Mouse (Mus musculus): Measurements from ENCODE around the gene Acot7. TPM values are rescaled to one million over a fixed set of nuclear protein-coding genes. Genes with fewer than 3 reads are reported as not detected.
A peak's percentile ranks its signal among the peaks of the same experiment; 100 is the strongest.

The Acot7 gene
- polyA plus RNA-seq, 1 experiment from 2014 or later, result 58.4 TPM

DNA sequence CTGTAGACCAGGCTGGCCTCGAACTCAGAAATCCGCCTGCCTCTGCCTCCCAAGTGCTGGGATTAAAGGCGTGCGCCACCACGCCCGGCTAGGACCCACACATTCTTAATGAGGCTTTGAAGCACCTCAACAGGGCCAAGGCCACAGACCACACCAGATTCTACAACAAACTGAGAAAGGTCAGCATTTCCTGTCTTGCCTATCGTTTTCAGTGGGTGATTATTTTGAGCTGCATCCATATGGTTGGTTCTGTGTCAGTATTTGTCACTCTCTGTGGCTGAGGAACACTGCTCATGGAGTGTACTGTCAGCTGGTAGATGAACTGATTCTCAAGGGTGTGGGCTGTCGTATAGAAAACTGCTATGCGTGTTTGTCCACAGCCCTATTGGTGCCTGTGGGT lies 18.3 kb downstream of the Acot7 start:
- no peak overlapping the region for H3K9ac ChIP-seq
- peaks cover 19% of the 10 kb centered on the region for H3K4me1 ChIP-seq (replicated peaks)
- H3K4me3 ChIP-seq, result no peak overlapping the region
- no peak overlapping the region for H3K4me2 ChIP-seq
- no peaks in the 10 kb centered on the region for H3K36me3 ChIP-seq
- no peaks in the 10 kb centered on the region for H3K27me3 ChIP-seq
- H3K9me3 ChIP-seq (replicated peaks), result no peaks in the 10 kb centered on the region
- H3K27ac ChIP-seq, result no peak overlapping the region
- no peak for ATAC-seq (replicated peaks; ENCODE audit: insufficient number of reproducible peaks, insufficient read depth, low FRiP score, low read depth)
- 84% methylated on average over 9 of the region's 9 CpGs for WGBS

- H3K27me3 ChIP-seq, result no peaks in the 10 kb centered on the region
- no peaks in the 10 kb centered on the region for H3K9me3 ChIP-seq (replicated peaks)
- 63% methylated on average over 5 of the region's 5 CpGs for WGBS
- ATAC-seq (replicated peaks; ENCODE audit: insufficient number of reproducible peaks, insufficient read depth, low FRiP score, low read depth), result no peak
- no peak overlapping the region for H3K4me2 ChIP-seq
- H3K4me1 ChIP-seq (replicated peaks), result peaks cover 32% of the 10 kb centered on the region
- H3K4me3 ChIP-seq, result no peak overlapping the region
- no peaks in the 10 kb centered on the region for H3K36me3 ChIP-seq
- no peak overlapping the region for H3K27ac ChIP-seq
- no peak overlapping the region for H3K9ac ChIP-seq
These were observed 19.6 kb downstream of the Acot7 start for GRCm38 (mm10) chr4:152197545-152197944.

- H3K9ac ChIP-seq, result no peak overlapping the region
- ATAC-seq (replicated peaks; ENCODE audit: insufficient number of reproducible peaks, insufficient read depth, low FRiP score, low read depth), result no peak
- H3K27me3 ChIP-seq, result no peaks in the 10 kb centered on the region
- no peak overlapping the region for H3K4me3 ChIP-seq
- H3K36me3 ChIP-seq, result no peaks in the 10 kb centered on the region
- no peak overlapping the region for H3K27ac ChIP-seq
- 56% methylated on average over 1 of the region's 1 CpGs for WGBS
- no peaks in the 10 kb centered on the region for H3K9me3 ChIP-seq (replicated peaks)
- H3K4me2 ChIP-seq, result no peak overlapping the region
- peaks cover 45% of the 10 kb centered on the region for H3K4me1 ChIP-seq (replicated peaks)
These were observed 21.7 kb downstream of the Acot7 start for GRCm38 (mm10) chr4:152199617-152200016.

DNA sequence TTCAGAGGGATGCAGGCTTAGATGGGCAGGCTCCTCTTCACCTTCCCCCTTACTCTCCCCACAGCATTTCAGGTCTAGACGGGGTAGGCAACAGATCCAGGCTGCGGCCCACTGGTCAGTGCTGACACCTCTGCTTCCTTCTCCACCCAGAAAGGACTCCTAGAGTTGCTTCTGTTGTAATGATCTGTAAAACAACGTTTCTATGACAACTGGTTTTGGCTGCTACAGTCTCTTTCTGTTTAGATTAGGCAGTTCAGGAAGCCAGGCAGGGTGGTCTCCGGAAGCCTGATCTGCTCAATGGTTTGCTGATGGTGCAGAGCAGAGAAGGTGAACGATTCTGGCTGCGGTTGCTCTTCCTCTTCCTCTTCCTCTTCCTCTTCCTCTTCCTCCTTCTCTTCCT lies 23.6 kb downstream of the Acot7 start:
- H3K27me3 ChIP-seq, result no peaks in the 10 kb centered on the region
- H3K9me3 ChIP-seq (replicated peaks), result no peaks in the 10 kb centered on the region
- ATAC-seq (replicated peaks; ENCODE audit: insufficient number of reproducible peaks, insufficient read depth, low FRiP score, low read depth), result peak; percentile 29; the same call in 1 of the 2 replicates
- no peak overlapping the region for H3K4me2 ChIP-seq
- H3K9ac ChIP-seq, result no peak overlapping the region
- 45% methylated on average over 6 of the region's 6 CpGs for WGBS
- H3K4me1 ChIP-seq (replicated peaks), result peaks cover 53% of the 10 kb centered on the region
- H3K27ac ChIP-seq, result 0 out of 2 replicates have a peak overlapping the region, but pooled peaks have one; percentile 24
- no peaks in the 10 kb centered on the region for H3K36me3 ChIP-seq
- H3K4me3 ChIP-seq, result no peak overlapping the region

DNA sequence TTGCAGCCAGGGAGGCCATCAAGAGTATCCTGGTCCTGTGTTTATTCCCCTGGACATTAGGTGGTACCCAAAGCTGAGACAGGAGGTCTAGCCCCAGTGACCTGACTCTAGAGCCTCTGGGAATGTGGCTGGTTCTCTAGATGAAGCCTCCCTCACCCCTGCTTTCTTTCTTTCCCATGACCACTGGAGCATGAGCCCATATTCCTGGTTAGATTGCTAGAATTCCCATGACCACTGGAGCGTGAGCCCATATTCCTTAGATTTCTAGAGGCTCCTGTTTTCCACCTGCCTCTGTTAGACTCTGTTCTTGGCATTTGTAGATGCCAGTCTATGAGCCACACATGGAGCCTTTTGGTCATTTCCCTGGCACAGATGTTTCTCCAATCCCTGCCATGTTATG lies 24.5 kb downstream of the Acot7 start:
- Histone ChIP-seq H3K4me2 (no peak overlapping the region), H3K4me1 (replicated peaks) (peaks cover 56% of the 10 kb centered on the region), H3K27me3 (no peaks in the 10 kb centered on the region), H3K4me3 (no peak overlapping the region), H3K9ac (no peak overlapping the region), H3K27ac (0 out of 2 replicates have a peak overlapping the region, but pooled peaks have one; percentile 13), H3K36me3 (no peaks in the 10 kb centered on the region), H3K9me3 (replicated peaks) (no peaks in the 10 kb centered on the region)
- ATAC-seq (replicated peaks; ENCODE audit: insufficient number of reproducible peaks, insufficient read depth, low FRiP score, low read depth), result no peak
- 87% methylated on average over 1 of the region's 1 CpGs for WGBS

- Histone ChIP-seq H3K4me1 (replicated peaks) (peaks cover 56% of the 10 kb centered on the region), H3K36me3 (no peaks in the 10 kb centered on the region), H3K27ac (0 out of 2 replicates have a peak overlapping the region, but pooled peaks have one; percentile 13), H3K4me2 (no peak overlapping the region), H3K4me3 (no peak overlapping the region), H3K27me3 (no peaks in the 10 kb centered on the region), H3K9ac (no peak overlapping the region), H3K9me3 (replicated peaks) (no peaks in the 10 kb centered on the region)
- peak; percentile 33; the same call in 1 of the 2 replicates for ATAC-seq (replicated peaks; ENCODE audit: insufficient number of reproducible peaks, insufficient read depth, low FRiP score, low read depth)
- 47% methylated on average over 3 of the region's 3 CpGs for WGBS
These were observed 25.0 kb downstream of the Acot7 start for GRCm38 (mm10) chr4:152202905-152203304.

- no peak for ATAC-seq (replicated peaks; ENCODE audit: insufficient number of reproducible peaks, insufficient read depth, low FRiP score, low read depth)
- no peak overlapping the region for H3K4me3 ChIP-seq
- WGBS, result 62% methylated on average over 6 of the region's 6 CpGs
- no peak overlapping the region for H3K4me2 ChIP-seq
- no peaks in the 10 kb centered on the region for H3K27me3 ChIP-seq
- peaks cover 60% of the 10 kb centered on the region for H3K4me1 ChIP-seq (replicated peaks)
- H3K9me3 ChIP-seq (replicated peaks), result no peaks in the 10 kb centered on the region
- no peak overlapping the region for H3K27ac ChIP-seq
- no peaks in the 10 kb centered on the region for H3K36me3 ChIP-seq
- no peak overlapping the region for H3K9ac ChIP-seq
These were observed 26.7 kb downstream of the Acot7 start for GRCm38 (mm10) chr4:152204663-152205062.

GRCm38 (mm10) chr4:152206199-152206598 lies 28.3 kb downstream of the Acot7 start:
- Histone ChIP-seq H3K27me3 (no peaks in the 10 kb centered on the region), H3K27ac (no peak overlapping the region), H3K4me3 (no peak overlapping the region), H3K4me1 (replicated peaks) (peaks cover 51% of the 10 kb centered on the region), H3K36me3 (no peaks in the 10 kb centered on the region), H3K9ac (no peak overlapping the region), H3K9me3 (replicated peaks) (no peaks in the 10 kb centered on the region), H3K4me2 (no peak overlapping the region)
- no peak for ATAC-seq (replicated peaks; ENCODE audit: insufficient number of reproducible peaks, insufficient read depth, low FRiP score, low read depth)
- 66% methylated on average over 6 of the region's 6 CpGs for WGBS

DNA sequence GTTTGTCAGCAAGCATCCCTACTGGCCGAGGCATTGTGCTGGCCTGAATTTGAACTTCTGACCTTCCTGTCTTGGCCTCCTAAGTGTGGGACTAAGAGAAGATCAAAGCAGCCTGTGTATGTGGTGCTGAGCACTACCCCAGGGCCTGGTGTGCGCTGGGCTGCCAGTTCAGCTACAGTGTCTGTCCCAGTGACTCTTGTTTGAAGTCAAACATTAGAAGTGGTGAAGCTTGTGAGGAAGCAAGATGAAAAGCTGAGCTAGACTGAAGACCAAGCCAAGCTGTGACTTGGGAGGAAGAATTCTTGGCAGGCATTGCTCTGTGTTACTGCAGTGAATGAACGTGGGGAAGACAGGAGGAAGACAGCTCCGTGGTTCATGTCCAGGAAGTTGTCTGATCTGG lies 31.7 kb downstream of the Acot7 start:
- no peak overlapping the region for H3K9ac ChIP-seq
- H3K36me3 ChIP-seq, result no peaks in the 10 kb centered on the region
- H3K4me2 ChIP-seq, result no peak overlapping the region
- ATAC-seq (replicated peaks; ENCODE audit: insufficient number of reproducible peaks, insufficient read depth, low FRiP score, low read depth), result no peak
- no peak overlapping the region for H3K4me3 ChIP-seq
- 27% methylated on average over 4 of the region's 4 CpGs for WGBS
- peaks cover 47% of the 10 kb centered on the region for H3K4me1 ChIP-seq (replicated peaks)
- no peaks in the 10 kb centered on the region for H3K27me3 ChIP-seq
- 0 out of 2 replicates have a peak overlapping the region, but pooled peaks have one; percentile 15 for H3K27ac ChIP-seq
- H3K9me3 ChIP-seq (replicated peaks), result no peaks in the 10 kb centered on the region

DNA sequence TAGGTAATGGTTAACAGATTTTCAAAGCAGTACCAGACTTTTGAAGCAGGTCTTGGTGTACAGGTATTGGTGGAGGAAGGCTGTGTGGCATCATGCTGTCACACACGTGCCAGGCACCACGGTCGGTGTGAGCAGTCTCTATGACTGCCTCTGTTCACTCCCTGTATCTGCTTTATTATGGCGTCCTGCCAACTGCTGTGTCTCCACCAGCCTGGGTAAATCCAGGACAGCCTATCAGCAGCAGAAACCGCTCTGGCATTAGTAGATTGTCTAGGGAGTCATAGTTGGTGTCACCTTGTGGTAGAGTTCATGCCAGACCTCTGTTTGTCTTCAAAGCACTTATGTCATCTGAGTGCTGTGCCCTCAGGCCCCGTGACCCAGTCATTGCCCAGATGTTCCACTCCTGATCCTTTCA lies 34.2 kb downstream of the Acot7 start:
- no peak overlapping the region for H3K9ac ChIP-seq
- no peaks in the 10 kb centered on the region for H3K36me3 ChIP-seq
- peak; percentile 82 for ATAC-seq (replicated peaks; ENCODE audit: insufficient number of reproducible peaks, insufficient read depth, low FRiP score, low read depth)
- no peaks in the 10 kb centered on the region for H3K9me3 ChIP-seq (replicated peaks)
- H3K27ac ChIP-seq, result peak overlapping the region; percentile 49
- no peaks in the 10 kb centered on the region for H3K27me3 ChIP-seq
- H3K4me2 ChIP-seq, result no peak overlapping the region
- 21% methylated on average over 6 of the region's 6 CpGs for WGBS
- peaks cover 36% of the 10 kb centered on the region for H3K4me1 ChIP-seq (replicated peaks)
- no peak overlapping the region for H3K4me3 ChIP-seq

GRCm38 (mm10) chr4:152212531-152212930 lies 34.6 kb downstream of the Acot7 start:
- Histone ChIP-seq H3K4me3 (no peak overlapping the region), H3K9me3 (replicated peaks) (no peaks in the 10 kb centered on the region), H3K9ac (no peak overlapping the region), H3K27me3 (no peaks in the 10 kb centered on the region), H3K27ac (peak overlapping the region; percentile 49), H3K4me1 (replicated peaks) (peaks cover 36% of the 10 kb centered on the region), H3K4me2 (no peak overlapping the region), H3K36me3 (no peaks in the 10 kb centered on the region)
- 37% methylated on average over 5 of the region's 5 CpGs for WGBS
- ATAC-seq (replicated peaks; ENCODE audit: insufficient number of reproducible peaks, insufficient read depth, low FRiP score, low read depth), result peak; percentile 44

DNA sequence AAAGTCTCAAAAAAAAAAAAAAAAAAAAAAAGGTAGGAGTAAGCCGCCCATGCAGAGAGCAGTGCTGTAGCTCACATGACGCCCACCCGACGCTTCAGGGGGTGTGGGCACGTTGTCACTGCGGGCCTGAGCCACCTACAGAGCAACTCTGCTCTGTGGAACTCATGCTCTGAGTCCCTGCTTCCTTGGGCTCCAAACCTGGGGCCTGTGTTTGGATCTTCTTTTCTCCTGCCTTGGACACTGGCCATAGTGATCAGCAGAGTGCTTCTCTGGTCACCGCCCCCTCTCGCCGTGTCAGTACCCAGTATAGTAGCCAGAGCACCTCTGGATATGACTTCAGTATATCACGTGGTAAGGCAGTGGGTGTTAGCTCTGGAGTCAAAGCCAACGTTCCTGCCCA lies 35.0 kb downstream of the Acot7 start:
- Histone ChIP-seq H3K4me3 (no peak overlapping the region), H3K27me3 (no peaks in the 10 kb centered on the region), H3K27ac (0 out of 2 replicates have a peak overlapping the region, but pooled peaks have one; percentile 49), H3K9me3 (replicated peaks) (no peaks in the 10 kb centered on the region), H3K36me3 (no peaks in the 10 kb centered on the region), H3K9ac (no peak overlapping the region), H3K4me1 (replicated peaks) (peaks cover 36% of the 10 kb centered on the region), H3K4me2 (no peak overlapping the region)
- WGBS, result 54% methylated on average over 11 of the region's 11 CpGs
- no peak for ATAC-seq (replicated peaks; ENCODE audit: insufficient number of reproducible peaks, insufficient read depth, low FRiP score, low read depth)

All from heart, embryonic 15.5 days (tissue).